15 mouse cellular contexts compared by ENCODE assay signal in the genomic region with DNA sequence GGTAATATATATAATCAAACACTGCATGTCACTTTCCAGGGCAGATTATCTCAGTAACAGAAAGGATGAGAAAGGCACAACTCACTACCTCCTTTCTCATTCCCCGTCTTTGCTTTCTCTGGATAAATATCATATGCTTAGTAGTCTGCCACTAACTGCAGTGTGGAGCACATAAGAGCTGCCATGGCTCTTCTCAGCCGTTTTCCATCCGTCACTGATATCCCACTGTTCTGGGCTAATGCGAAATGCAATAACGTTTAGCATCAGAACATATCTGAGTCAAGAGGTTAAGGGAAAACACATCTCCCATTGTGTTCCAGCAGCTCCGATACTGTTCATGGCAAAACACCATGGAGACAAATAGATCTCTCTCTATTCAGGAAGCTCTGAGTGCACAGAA.
DNase-seq lines count a peak whose midpoint lies in the region; ATAC-seq and TF ChIP-seq lines count a peak whose summit lies in the region.
"Had no signal": no experiment of that assay in that cellular context is flagged by ENCODE, and none has a peak within 500 bp of the region (broad histone marks: within the 10 kb centered on the region; RNA-seq: fewer than 3 reads in every experiment).

No protein-coding gene starts in this region.

- H3K4me2 ChIP-seq in midbrain, embryonic 13.5 days (replicated peaks), result no peak overlapping the region
- H3K4me2 ChIP-seq in midbrain, embryonic 11.5 days, result no peak overlapping the region
- H3K4me2 ChIP-seq in forebrain, postnatal 0 days (ENCODE audit: low read depth), result no peak overlapping the region
- H3K4me2 ChIP-seq in hindbrain, embryonic 16.5 days (ENCODE audit: low read length), result 0 out of 2 replicates have a peak overlapping the region, but pooled peaks have one; percentile 21
- H3K4me2 ChIP-seq: embryonic facial prominence, embryonic 12.5 days had no signal

- no peak overlapping the region for H3K9ac ChIP-seq in midbrain, embryonic 13.5 days (replicated peaks)
- H3K9ac ChIP-seq in midbrain, embryonic 11.5 days (ENCODE audit: low read length), result no peak overlapping the region
- H3K9ac ChIP-seq in forebrain, postnatal 0 days, result no peak overlapping the region
- H3K9ac ChIP-seq in hindbrain, embryonic 16.5 days (ENCODE audit: low read depth, low read length), result no peak overlapping the region
- H3K9ac ChIP-seq: embryonic facial prominence, embryonic 12.5 days had no signal

- no peaks in the 10 kb centered on the region for H3K4me1 ChIP-seq in midbrain, embryonic 13.5 days (replicated peaks)
- no peaks in the 10 kb centered on the region for H3K4me1 ChIP-seq in midbrain, embryonic 11.5 days (ENCODE audit: control insufficient read depth, insufficient read depth, low read length)
- no peaks in the 10 kb centered on the region; the same call in 1 of the 2 replicates for H3K4me1 ChIP-seq in forebrain, postnatal 0 days (ENCODE audit: insufficient read depth)
- peaks cover 3% of the 10 kb centered on the region for H3K4me1 ChIP-seq in hindbrain, embryonic 16.5 days (ENCODE audit: control insufficient read depth, insufficient read depth, low read depth, low read length)
- no peaks in the 10 kb centered on the region for H3K4me1 ChIP-seq in thymus, adult 2 months (replicated peaks; ENCODE audit: control insufficient read depth, insufficient read depth, low read length)
- H3K4me1 ChIP-seq: heart, embryonic 10.5 days had no signal

- no peaks in the 10 kb centered on the region for H3K27me3 ChIP-seq in midbrain, embryonic 13.5 days
- H3K27me3 ChIP-seq in midbrain, embryonic 11.5 days (ENCODE audit: control insufficient read depth, insufficient read depth, low read length), result no peaks in the 10 kb centered on the region
- H3K27me3 ChIP-seq in forebrain, postnatal 0 days (ENCODE audit: insufficient read depth, low read length), result no peaks in the 10 kb centered on the region
- H3K27me3 ChIP-seq in hindbrain, embryonic 16.5 days (replicated peaks; ENCODE audit: control insufficient read depth, insufficient read depth, low read length), result no peaks in the 10 kb centered on the region
- no peaks in the 10 kb centered on the region for H3K27me3 ChIP-seq in thymus, adult 2 months (ENCODE audit: control insufficient read depth, insufficient read depth, low read length)
- H3K27me3 ChIP-seq: embryonic facial prominence, embryonic 12.5 days had no signal

- no peak overlapping the region for H3K4me3 ChIP-seq in midbrain, embryonic 13.5 days (replicated peaks)
- H3K4me3 ChIP-seq in midbrain, embryonic 11.5 days (ENCODE audit: low read depth, low read length), result no peak overlapping the region
- H3K4me3 ChIP-seq in forebrain, postnatal 0 days (ENCODE audit: low read depth, low read length), result no peak overlapping the region
- no peak overlapping the region for H3K4me3 ChIP-seq in hindbrain, embryonic 16.5 days (ENCODE audit: low read length)
- H3K4me3 ChIP-seq in thymus, adult 2 months (ENCODE audit: control insufficient read depth, insufficient read depth, low read length), result no peak overlapping the region
- H3K4me3 ChIP-seq: embryonic facial prominence, embryonic 12.5 days; gastrocnemius, adult 2 months; heart, embryonic 10.5 days had no signal

- no peak for TF ChIP-seq POLR2A in thymus, adult 2 months (IDR thresholded peaks at IDR 0.05; ENCODE audit: control insufficient read depth, extremely low read depth, insufficient read depth, low read length, poor library complexity)

- TF ChIP-seq CTCF in forebrain, postnatal 0 days (IDR thresholded peaks at IDR 0.05; ENCODE audit: low read depth), result no peak
- no peak for TF ChIP-seq CTCF in thymus, adult 2 months (IDR thresholded peaks at IDR 0.05; ENCODE audit: borderline replicate concordance, control insufficient read depth, extremely low read depth, insufficient read depth, low read length, poor library complexity)

- H3K36me3 ChIP-seq in midbrain, embryonic 13.5 days, result no peaks in the 10 kb centered on the region
- H3K36me3 ChIP-seq in midbrain, embryonic 11.5 days (ENCODE audit: control insufficient read depth, insufficient read depth, low read length), result no peaks in the 10 kb centered on the region
- H3K36me3 ChIP-seq in forebrain, postnatal 0 days (ENCODE audit: insufficient read depth), result 0 out of 2 replicates have a peak, but pooled peaks cover 2% of the 10 kb centered on the region
- no peaks in the 10 kb centered on the region for H3K36me3 ChIP-seq in hindbrain, embryonic 16.5 days (ENCODE audit: control insufficient read depth, insufficient read depth, low read length)
- no peaks in the 10 kb centered on the region for H3K36me3 ChIP-seq in thymus, adult 2 months (ENCODE audit: control insufficient read depth, insufficient read depth, low read length)
- H3K36me3 ChIP-seq: embryonic facial prominence, embryonic 12.5 days; heart, embryonic 10.5 days had no signal

- no peak for DNase-seq in midbrain, embryonic 11.5 days (ENCODE audit: low spot score, missing footprints)
- peak; percentile 21 for DNase-seq in forebrain, postnatal 0 days
- no peak for DNase-seq in urinary bladder, postnatal 4 days (ENCODE audit: low spot score in 2 of 2)
- DNase-seq in thymus, adult 2 months, result no peak
- no peak for DNase-seq in cerebellum, adult 8-10 months
- DNase-seq: cerebellum, adult 9-11 months; gastrocnemius, adult 2 months; kidney, adult 2 months; kidney, postnatal 10 days; right cerebral cortex, postnatal 14 days had no signal

- WGBS in midbrain, embryonic 13.5 days, result 67% methylated on average over 6 of the region's 6 CpGs
- 78% methylated on average over 6 of the region's 6 CpGs for WGBS in midbrain, embryonic 11.5 days
- 65% methylated on average over 6 of the region's 6 CpGs for WGBS in forebrain, postnatal 0 days
- 38% methylated on average over 6 of the region's 6 CpGs for WGBS in hindbrain, embryonic 16.5 days
- 93% methylated on average over 6 of the region's 6 CpGs for WGBS in thymus, adult 2 months

- H3K9me3 ChIP-seq in midbrain, embryonic 13.5 days, result no peaks in the 10 kb centered on the region
- no peaks in the 10 kb centered on the region for H3K9me3 ChIP-seq in midbrain, embryonic 11.5 days (ENCODE audit: control insufficient read depth, low read length)
- no peaks in the 10 kb centered on the region for H3K9me3 ChIP-seq in forebrain, postnatal 0 days (ENCODE audit: low read length)
- H3K9me3 ChIP-seq in hindbrain, embryonic 16.5 days (ENCODE audit: control insufficient read depth, low read length), result no peaks in the 10 kb centered on the region
- H3K9me3 ChIP-seq: embryonic facial prominence, embryonic 12.5 days; heart, embryonic 10.5 days had no signal

- H3K27ac ChIP-seq in midbrain, embryonic 13.5 days, result peak overlapping the region; percentile 27; the same call in 1 of the 2 replicates
- H3K27ac ChIP-seq in midbrain, embryonic 11.5 days (ENCODE audit: low read depth, low read length), result no peak overlapping the region
- no peak overlapping the region; the same call in 1 of the 2 replicates for H3K27ac ChIP-seq in forebrain, postnatal 0 days (ENCODE audit: low read depth, low read length)
- peak overlapping the region; percentile 50 for H3K27ac ChIP-seq in hindbrain, embryonic 16.5 days (ENCODE audit: low read depth, low read length)
- H3K27ac ChIP-seq in thymus, adult 2 months (ENCODE audit: control insufficient read depth, insufficient read depth, low read length), result no peak overlapping the region
- H3K27ac ChIP-seq: embryonic facial prominence, embryonic 12.5 days; gastrocnemius, adult 2 months; heart, embryonic 10.5 days had no signal

- no peak for ATAC-seq in midbrain, embryonic 13.5 days
- no peak for ATAC-seq in midbrain, embryonic 11.5 days (ENCODE audit: low FRiP score)
- ATAC-seq in forebrain, postnatal 0 days, result peak; percentile 40; the same call in 1 of the 2 replicates
- ATAC-seq in hindbrain, embryonic 16.5 days, result peak; percentile 48; the same call in 1 of the 2 replicates
- ATAC-seq: lung, postnatal 0 days had no signal

Comparison
In these comparisons a context has a peak if more than half of its experiments do, and no peak if none do; other contexts are left out.
1. H3K27ac ChIP-seq: peak in midbrain, embryonic 13.5 days (single experiment) and hindbrain, embryonic 16.5 days (single experiment); none in midbrain, embryonic 11.5 days (single experiment), forebrain, postnatal 0 days (single experiment) and thymus, adult 2 months (single experiment).
2. ATAC-seq: peak in forebrain, postnatal 0 days (single experiment) and hindbrain, embryonic 16.5 days (single experiment); none in midbrain, embryonic 13.5 days (single experiment) and midbrain, embryonic 11.5 days (single experiment).